Mouse (Mus musculus) kidney, embryonic 14.5 days (tissue): ENCODE data around the gene Fbxw7. TPM values are rescaled to one million over a fixed set of nuclear protein-coding genes. Genes with fewer than 3 reads are reported as not detected.

ENCODE experiments used
- ATAC-seq: fragments of 200-750 bp; cut with Nextera tagmentation; 2 replicates; pipeline ENCODE4 v1.8.0; 2017; ENCODE audit warnings: moderate number of reproducible peaks, mild to moderate bottlenecking, moderate TSS enrichment, moderate library complexity; ENCODE audit not compliant: low FRiP score, low TSS enrichment
- H3K27ac ChIP-seq: fragments of 300-500 bp; sonication (generic); 2 replicates; pipeline ENCODE4 v1.5.1; 2014; ENCODE audit warnings: low read depth, mild to moderate bottlenecking, low read length, moderate library complexity, mixed read lengths
- H3K27me3 ChIP-seq: fragments of 300-500 bp; sonication (generic); 2 replicates; pipeline ENCODE4 v1.6.1; 2014; ENCODE audit warnings: mild to moderate bottlenecking, low read length; ENCODE audit not compliant: control insufficient read depth, insufficient read depth
- H3K36me3 ChIP-seq: fragments of 300-500 bp; sonication (generic); 2 replicates; pipeline ENCODE4 v1.6.1; 2014; ENCODE audit warnings: low read length, mixed read lengths; ENCODE audit not compliant: control insufficient read depth, insufficient read depth
- H3K4me1 ChIP-seq: fragments of 300-500 bp; sonication (generic); 2 replicates; pipeline ENCODE4 v1.6.1; 2014; ENCODE audit warnings: low read length, mixed read lengths; ENCODE audit not compliant: control insufficient read depth, insufficient read depth
- H3K4me2 ChIP-seq: fragments of 300-500 bp; sonication (generic); replicated peaks from 2 replicates; pipeline ENCODE4 v1.6.1; 2014; ENCODE audit warnings: low read depth, mild to moderate bottlenecking, low read length
- H3K4me3 ChIP-seq: fragments of 300-500 bp; sonication (generic); 2 replicates; pipeline ENCODE4 v1.5.1; 2014; ENCODE audit warnings: mild to moderate bottlenecking, low read length
- H3K9ac ChIP-seq: fragments of 300-500 bp; sonication (generic); 2 replicates; pipeline ENCODE4 v1.6.1; 2014; ENCODE audit warnings: low read depth, mild to moderate bottlenecking, low read length, moderate library complexity
- H3K9me3 ChIP-seq: fragments of 300-500 bp; sonication (generic); 2 replicates; pipeline ENCODE4 v1.6.1; 2016; ENCODE audit warnings: low read length; ENCODE audit not compliant: control insufficient read depth
- WGBS: fragments of 180-500 bp; shearing (Covaris S2); extraction: QIAGEN DNeasy Blood & Tissue Kit; methylation state at CpG from one replicate; pipeline ENCODE4 v1.1.7; 2014; 5-methylcytosine and 5-hydroxymethylcytosine counted together
- polyA plus RNA-seq: library from polyadenylated mRNA; unstranded; fragments of >200 nt; fragmentation: Nextera tagmentation; extraction: Ambion mirVana; gene quantifications from 2 replicates; pipeline ENCODE4 v1.2.1, GENCODE M21; 2014

The Fbxw7 gene
- polyA plus RNA-seq, 1 experiment from 2014 or later = 10.1 TPM

GRCm38 (mm10) chr3:85024817-85025705 is 210.0 kb downstream of the Fbxw7 start:
- H3K27ac ChIP-seq = no peak overlapping the region
- H3K9ac ChIP-seq = no peak overlapping the region
- no peak overlapping the region for H3K4me3 ChIP-seq
- ATAC-seq = no peak
- 23% methylated on average over 6 of the region's 6 CpGs for WGBS
- no peaks in the 10 kb centered on the region for H3K36me3 ChIP-seq
- no peaks in the 10 kb centered on the region for H3K9me3 ChIP-seq
- no peak overlapping the region for H3K4me2 ChIP-seq
- H3K27me3 ChIP-seq = no peaks in the 10 kb centered on the region
- H3K4me1 ChIP-seq = no peaks in the 10 kb centered on the region

Other genes starting within 250 kb of the Fbxw7 start
- gene Arfip1, start 232.6 kb upstream of the Fbxw7 start, polyA plus RNA-seq = 34.4 and 44.6 TPM in 2 replicates
- gene Tigd4, start 221.7 kb upstream of the Fbxw7 start, polyA plus RNA-seq = not detected in 2 replicates
- 0.38 and 0.60 TPM in 2 replicates for gene Tmem154, start 149.1 kb upstream of the Fbxw7 start, polyA plus RNA-seq